Mouse (Mus musculus): ENCODE results near the gene Cklf. TPM values are rescaled to one million over a fixed set of nuclear protein-coding genes. Genes with fewer than 3 reads are reported as not detected.

Gene Cklf
- total RNA-seq (2022) = 1 to 10 TPM in 2 of 4 experiments, under 1 TPM in 2; 0.75 to 1.8 (median 1.2) TPM

- peak; percentile 77 to 84 for DNase-seq (ENCODE audit: low spot score in 2 of 2)
These were observed at the start of gene Cklf for GRCm38 (mm10) chr8:104250439-104251367. TSS of gene Cklf (plus strand) at chr8:104250861.

- no peak for DNase-seq (ENCODE audit: low spot score in 2 of 2)
These were observed 49.0 kb upstream of the Cklf start for GRCm38 (mm10) chr8:104201622-104202021.

- DNase-seq (ENCODE audit: low spot score in 2 of 2) = no peak
These were observed 48.3 kb upstream of the Cklf start for GRCm38 (mm10) chr8:104202320-104202719.

- DNase-seq (ENCODE audit: low spot score in 2 of 2) = no peak
These were observed 45.4 kb upstream of the Cklf start for GRCm38 (mm10) chr8:104205292-104205691.

GRCm38 (mm10) chr8:104217601-104218000 lies 33.1 kb upstream of the Cklf start:
- DNase-seq (ENCODE audit: low spot score in 2 of 2) = no peak

GRCm38 (mm10) chr8:104219079-104219478 lies 31.6 kb upstream of the Cklf start:
- no peak for DNase-seq (ENCODE audit: low spot score in 2 of 2)

- DNase-seq (ENCODE audit: low spot score in 2 of 2) = peak; percentile 15 to 49
These were observed 30.9 kb upstream of the Cklf start for GRCm38 (mm10) chr8:104219806-104220205.

- no peak for DNase-seq (ENCODE audit: low spot score in 2 of 2)
These were observed 23.6 kb upstream of the Cklf start for GRCm38 (mm10) chr8:104227048-104227447.

GRCm38 (mm10) chr8:104230377-104230776 lies 20.3 kb upstream of the Cklf start:
- no peak for DNase-seq (ENCODE audit: low spot score in 2 of 2)

- no peak for DNase-seq (ENCODE audit: low spot score in 2 of 2)
These were observed 18.6 kb upstream of the Cklf start for GRCm38 (mm10) chr8:104232039-104232438.

- no peak for DNase-seq (ENCODE audit: low spot score in 2 of 2)
These were observed 17.7 kb upstream of the Cklf start for GRCm38 (mm10) chr8:104232919-104233318.

- DNase-seq (ENCODE audit: low spot score in 2 of 2) = no peak
These were observed 16.1 kb upstream of the Cklf start for GRCm38 (mm10) chr8:104234573-104234972.

GRCm38 (mm10) chr8:104239418-104239861 lies 11.2 kb upstream of the Cklf start:
- no peak for DNase-seq (ENCODE audit: low spot score in 2 of 2)

GRCm38 (mm10) chr8:104242038-104242644 lies 8.5 kb upstream of the Cklf start:
- no peak for DNase-seq (ENCODE audit: low spot score in 2 of 2)

GRCm38 (mm10) chr8:104246621-104247020 lies 4.0 kb upstream of the Cklf start:
- no peak for DNase-seq (ENCODE audit: low spot score in 2 of 2)

GRCm38 (mm10) chr8:104247054-104247907 lies 3.4 kb upstream of the Cklf start:
- DNase-seq (ENCODE audit: low spot score in 2 of 2) = no peak

GRCm38 (mm10) chr8:104247908-104248275 lies 2.8 kb upstream of the Cklf start:
- DNase-seq (ENCODE audit: low spot score in 2 of 2) = no peak

GRCm38 (mm10) chr8:104248276-104248675 lies 2.4 kb upstream of the Cklf start, which contains the start of gene Tk2:
TSS of gene Tk2 (minus strand) at chr8:104248558.
- peak; percentile 46 to 50 for DNase-seq (ENCODE audit: low spot score in 2 of 2)

GRCm38 (mm10) chr8:104249442-104249996 lies 1.1 kb upstream of the Cklf start:
- no peak for DNase-seq (ENCODE audit: low spot score in 2 of 2)

GRCm38 (mm10) chr8:104251461-104251860 lies 800 bp downstream of the Cklf start:
- no peak for DNase-seq (ENCODE audit: low spot score in 2 of 2)

- no peak for DNase-seq (ENCODE audit: low spot score in 2 of 2)
These were observed 2.4 kb downstream of the Cklf start for GRCm38 (mm10) chr8:104253016-104253415.
